Mouse (Mus musculus) CH12.LX (cell line): ENCODE data around the gene D130043K22Rik. TPM values are rescaled to one million over a fixed set of nuclear protein-coding genes. Genes with fewer than 3 reads are reported as not detected.

Experiments used
- DNase-seq: peaks from one replicate; pipeline ENCODE4 v3.0.0-alpha.2; 2013; ENCODE audit errors: extremely low read depth
- H3K27ac ChIP-seq: 2 replicates; pipeline ENCODE4 v1.5.1; 2012; ENCODE audit warnings: low read depth, mild to moderate bottlenecking, control low read depth, moderate library complexity; ENCODE audit not compliant: insufficient read depth
- H3K27me3 ChIP-seq: replicated peaks from 2 replicates; pipeline ENCODE3; 2012; ENCODE audit warnings: inconsistent platforms
- H3K36me3 ChIP-seq, 2 experiments: replicated peaks in 1 of 2; 2 replicates each; pipeline versions ENCODE3 to v1.6.1; 2012; ENCODE audit warnings: inconsistent platforms in 1 of 2, low read length in 1 of 2, mild to moderate bottlenecking in 1 of 2, mixed read lengths in 1 of 2, moderate library complexity in 1 of 2; ENCODE audit not compliant: control insufficient read depth in 1 of 2, insufficient read depth in 1 of 2
- H3K4me1 ChIP-seq, 2 experiments: 2 replicates each; pipeline ENCODE4 v1.6.1; 2012; ENCODE audit warnings: inconsistent platforms in 1 of 2, moderate library complexity in 1 of 2; ENCODE audit not compliant: insufficient read depth in 2 of 2, control insufficient read depth in 1 of 2
- H3K4me2 ChIP-seq: 2 replicates; pipeline ENCODE4 v1.6.1; 2012; ENCODE audit warnings: low read depth, mild to moderate bottlenecking, control low read depth; ENCODE audit not compliant: poor library complexity, insufficient read depth, severe bottlenecking
- H3K4me3 ChIP-seq, 3 experiments: fragments of 150-350 bp in 1 of 3; sonication (generic) in 1 of 3; replicated peaks in 1 of 3; 2 replicates each; pipeline versions ENCODE3 to v1.5.1; 2011 to 2012; ENCODE audit warnings: low read depth in 2 of 3, low read length in 2 of 3, mild to moderate bottlenecking in 2 of 3, moderate library complexity in 2 of 3, control low read depth in 1 of 3, improper control_type of control experiment in 1 of 3, inconsistent platforms in 1 of 3, mixed read lengths in 1 of 3; ENCODE audit not compliant: poor library complexity in 1 of 3
- H3K79me2 ChIP-seq: replicated peaks from 2 replicates; pipeline ENCODE4 v1.6.1; 2012; ENCODE audit warnings: mild to moderate bottlenecking, moderate library complexity; ENCODE audit not compliant: control insufficient read depth, poor library complexity, insufficient read depth, severe bottlenecking; ENCODE audit errors: extremely low read depth
- H3K9ac ChIP-seq: 2 replicates; pipeline ENCODE4 v1.6.1; 2012; ENCODE audit warnings: low read depth, mild to moderate bottlenecking, control low read depth, moderate library complexity; ENCODE audit not compliant: insufficient read depth
- H3K9me3 ChIP-seq: replicated peaks from 2 replicates; pipeline ENCODE3; 2012; ENCODE audit warnings: low read length, inconsistent platforms, mixed read lengths
- BHLHE40 ChIP-seq: IDR thresholded peaks from 2 replicates; pipeline ENCODE4 v1.6.1; 2011; ENCODE audit warnings: mild to moderate bottlenecking, low read depth, low read length, improper control_type of control experiment
- CHD2 ChIP-seq: IDR thresholded peaks from 2 replicates; pipeline ENCODE4 v1.6.1; 2011; ENCODE audit warnings: low read length, improper control_type of control experiment
- E2F4 ChIP-seq: IDR thresholded peaks from 2 replicates; pipeline ENCODE4 v1.6.1; 2011; ENCODE audit warnings: low read depth, low read length, improper control_type of control experiment; ENCODE audit not compliant: insufficient replicate concordance
- ELF1 ChIP-seq: IDR thresholded peaks from 2 replicates; pipeline ENCODE4 v1.6.1; 2014; ENCODE audit warnings: low read depth, mild to moderate bottlenecking, inconsistent platforms, low read length, improper control_type of control experiment
- EP300 ChIP-seq: IDR thresholded peaks from 2 replicates; pipeline ENCODE4 v1.6.1; 2011; ENCODE audit warnings: low read length, improper control_type of control experiment
- ETS1 ChIP-seq: conservative IDR thresholded peaks from 2 replicates; pipeline ENCODE4 v1.6.1; 2012; ENCODE audit warnings: low read depth, mild to moderate bottlenecking, inconsistent platforms, low read length, improper control_type of control experiment, moderate library complexity
- GABPA ChIP-seq: IDR thresholded peaks from 2 replicates; pipeline ENCODE4 v1.6.1; 2012; ENCODE audit warnings: low read depth, low read length, improper control_type of control experiment, inconsistent platforms; ENCODE audit not compliant: insufficient replicate concordance
- IRF4 ChIP-seq: IDR thresholded peaks from 2 replicates; pipeline ENCODE4 v1.6.1; 2014; ENCODE audit warnings: low read depth, mild to moderate bottlenecking, inconsistent platforms, low read length, improper control_type of control experiment
- JUND ChIP-seq: conservative IDR thresholded peaks from 2 replicates; pipeline ENCODE4 v1.6.1; 2011; ENCODE audit warnings: low read depth, low read length, improper control_type of control experiment
- MAFK ChIP-seq: IDR thresholded peaks from 2 replicates; pipeline ENCODE4 v1.6.1; 2011; ENCODE audit warnings: low read length, improper control_type of control experiment; ENCODE audit not compliant: insufficient replicate concordance
- MAX ChIP-seq: IDR thresholded peaks from 2 replicates; pipeline ENCODE4 v1.6.1; 2011; ENCODE audit warnings: low read length, improper control_type of control experiment
- NRF1 ChIP-seq: IDR thresholded peaks from 2 replicates; pipeline ENCODE4 v1.6.1; 2014; ENCODE audit warnings: low read depth, mild to moderate bottlenecking, inconsistent platforms, low read length, improper control_type of control experiment, moderate library complexity
- PAX5 ChIP-seq: IDR thresholded peaks from 2 replicates; pipeline ENCODE4 v1.6.1; 2012; ENCODE audit warnings: low read length, inconsistent platforms, mixed read lengths
- POLR2AphosphoS2 ChIP-seq: IDR thresholded peaks from 2 replicates; pipeline ENCODE4 v1.6.1; 2011; ENCODE audit warnings: low read depth, low read length, improper control_type of control experiment
- RAD21 ChIP-seq: IDR thresholded peaks from 2 replicates; pipeline ENCODE4 v1.6.1; 2011; ENCODE audit warnings: low read depth, mild to moderate bottlenecking, low read length, improper control_type of control experiment, moderate library complexity
- SIN3A ChIP-seq: IDR thresholded peaks from 2 replicates; pipeline ENCODE4 v1.6.1; 2012; ENCODE audit warnings: low read length, improper control_type of control experiment, inconsistent platforms
- SMC3 ChIP-seq: IDR thresholded peaks from 2 replicates; pipeline ENCODE4 v1.6.1; 2011; ENCODE audit warnings: low read depth, low read length, improper control_type of control experiment
- TBP ChIP-seq: conservative IDR thresholded peaks from 2 replicates; pipeline ENCODE4 v1.6.1; 2011; ENCODE audit warnings: low read depth, low read length, improper control_type of control experiment
- UBTF ChIP-seq: IDR thresholded peaks from 2 replicates; pipeline ENCODE4 v1.6.1; 2012; ENCODE audit warnings: low read depth, mild to moderate bottlenecking, inconsistent platforms, low read length, improper control_type of control experiment, moderate library complexity
- USF1 ChIP-seq: IDR thresholded peaks from 2 replicates; pipeline ENCODE4 v1.6.1; 2014; ENCODE audit warnings: low read depth, mild to moderate bottlenecking, inconsistent platforms, low read length, improper control_type of control experiment
- ZC3H11A ChIP-seq: IDR thresholded peaks from 2 replicates; pipeline ENCODE4 v1.6.1; 2012; ENCODE audit warnings: low read depth, mild to moderate bottlenecking, inconsistent platforms, low read length, improper control_type of control experiment
- ZKSCAN1 ChIP-seq: IDR thresholded peaks from 2 replicates; pipeline ENCODE4 v1.6.1; 2012; ENCODE audit warnings: low read depth, inconsistent platforms, low read length, improper control_type of control experiment, borderline replicate concordance
- ZMIZ1 ChIP-seq: IDR thresholded peaks from 2 replicates; pipeline ENCODE4 v1.6.1; 2012; ENCODE audit warnings: low read depth, mild to moderate bottlenecking, inconsistent platforms, low read length, improper control_type of control experiment
- ZNF384 ChIP-seq: IDR thresholded peaks from 2 replicates; pipeline ENCODE4 v1.6.1; 2012; ENCODE audit warnings: low read depth, low read length, improper control_type of control experiment, inconsistent platforms
- dilution Hi-C: fragments of 300-500 bp; cut with MboI; formaldehyde crosslinking; loops from 2 replicates; pipeline ENCODE4 v1.14.3; 2020; ENCODE audit warnings: low sequenced_read_pairs; ENCODE audit not compliant: extremely low pct_unique_long_range_greater_than_20kb, extremely low pct_ligation_motif_present
- in situ Hi-C: fragments of 300-500 bp; cut with MboI; formaldehyde crosslinking; loops from 3 replicates; pipeline ENCODE4 v1.14.3; 2019; ENCODE audit warnings: low sequenced_read_pairs, low pct_ligation_motif_present, low pct_unique_long_range_greater_than_20kb, mixed read lengths
- polyA plus RNA-seq: library from polyadenylated mRNA; unstranded; fragments of >175 nt; gene quantifications from 2 replicates; pipeline ENCODE4 v1.2.1, GENCODE M21; 2012; ENCODE audit warnings: low read depth; ENCODE audit not compliant: insufficient read length
- total RNA-seq, 2 experiments: library from RNA; depleted of rRNA; stranded (reverse); fragments of 300-350 nt in 1 of 2; fragments of >200 nt in 1 of 2; gene quantifications; 2 replicates each; pipeline ENCODE4 v1.2.3; 2012 to 2014

The D130043K22Rik gene
- total and polyA plus RNA-seq, 3 experiments, result 0.04 to 0.25 (median 0.05) TPM

GRCm38 (mm10) chr13:24824647-24825046 is 20.3 kb upstream of the D130043K22Rik start:
- H3K4me1 ChIP-seq, result peaks cover 0 to 5% of the 10 kb centered on the region in 2 experiments; a peak in 1 of 4 replicates
- H3K9me3 ChIP-seq, result no peaks in the 10 kb centered on the region
- no peak overlapping the region for H3K4me3 ChIP-seq
- no peak overlapping the region for H3K9ac ChIP-seq
- no peaks in the 10 kb centered on the region; the same call in 1 of the 2 replicates for H3K79me2 ChIP-seq
- H3K4me2 ChIP-seq, result no peak overlapping the region
- in situ Hi-C loops, result no loop called here
- DNase-seq, result no peak
- H3K27me3 ChIP-seq, result no peaks in the 10 kb centered on the region
- TF ChIP-seq RAD21 (no peak), POLR2AphosphoS2 (no peak), USF1 (no peak), ZMIZ1 (no peak), JUND (no peak), ELF1 (no peak), NRF1 (no peak), SIN3A (no peak), ZKSCAN1 (no peak), E2F4 (no peak), MAX (no peak), TBP (no peak), ZNF384 (no peak), GABPA (no peak), EP300 (no peak), BHLHE40 (no peak), PAX5 (no peak)
- no peak overlapping the region for H3K27ac ChIP-seq
- dilution Hi-C loops, result no loop called here
- H3K36me3 ChIP-seq, result peaks cover 14 to 55% of the 10 kb centered on the region in 2 experiments

GRCm38 (mm10) chr13:24825587-24825986 is 19.3 kb upstream of the D130043K22Rik start:
- Histone ChIP-seq H3K27ac (no peak overlapping the region), H3K4me2 (no peak overlapping the region), H3K9me3 (no peaks in the 10 kb centered on the region), H3K79me2 (no peaks in the 10 kb centered on the region; the same call in none of the 2 replicates), H3K4me3 (no peak overlapping the region), H3K27me3 (no peaks in the 10 kb centered on the region), H3K4me1 (peaks cover 0 to 9% of the 10 kb centered on the region in 2 experiments; a peak in 1 of 4 replicates), H3K36me3 (peaks cover 9 to 48% of the 10 kb centered on the region in 2 experiments), H3K9ac (no peak overlapping the region)
- DNase-seq, result no peak
- dilution Hi-C loops, result no loop called here
- TF ChIP-seq RAD21, result no peak
- TF ChIP-seq IRF4, result no peak
- no peak for TF ChIP-seq ZNF384
- no peak for TF ChIP-seq CHD2
- no peak for TF ChIP-seq PAX5
- TF ChIP-seq UBTF, result no peak
- TF ChIP-seq SMC3, result no peak
- TF ChIP-seq ELF1, result no peak
- TF ChIP-seq ETS1, result no peak
- no peak for TF ChIP-seq MAFK
- TF ChIP-seq E2F4, result no peak
- no peak for TF ChIP-seq SIN3A
- no peak for TF ChIP-seq JUND
- TF ChIP-seq ZC3H11A, result no peak
- no peak for TF ChIP-seq GABPA
- TF ChIP-seq TBP, result no peak
- in situ Hi-C loops, result no loop called here
